Mouse (Mus musculus): Measurements from ENCODE around the gene Rap1a.
A peak's percentile ranks its signal among the peaks of the same experiment; 100 is the strongest.
"Not testable (repeated sequence)": the region's sequence is repeated elsewhere in the genome, so short reads cannot be mapped to it uniquely, and the experiment has no call there.

Gene Rap1a

DNA sequence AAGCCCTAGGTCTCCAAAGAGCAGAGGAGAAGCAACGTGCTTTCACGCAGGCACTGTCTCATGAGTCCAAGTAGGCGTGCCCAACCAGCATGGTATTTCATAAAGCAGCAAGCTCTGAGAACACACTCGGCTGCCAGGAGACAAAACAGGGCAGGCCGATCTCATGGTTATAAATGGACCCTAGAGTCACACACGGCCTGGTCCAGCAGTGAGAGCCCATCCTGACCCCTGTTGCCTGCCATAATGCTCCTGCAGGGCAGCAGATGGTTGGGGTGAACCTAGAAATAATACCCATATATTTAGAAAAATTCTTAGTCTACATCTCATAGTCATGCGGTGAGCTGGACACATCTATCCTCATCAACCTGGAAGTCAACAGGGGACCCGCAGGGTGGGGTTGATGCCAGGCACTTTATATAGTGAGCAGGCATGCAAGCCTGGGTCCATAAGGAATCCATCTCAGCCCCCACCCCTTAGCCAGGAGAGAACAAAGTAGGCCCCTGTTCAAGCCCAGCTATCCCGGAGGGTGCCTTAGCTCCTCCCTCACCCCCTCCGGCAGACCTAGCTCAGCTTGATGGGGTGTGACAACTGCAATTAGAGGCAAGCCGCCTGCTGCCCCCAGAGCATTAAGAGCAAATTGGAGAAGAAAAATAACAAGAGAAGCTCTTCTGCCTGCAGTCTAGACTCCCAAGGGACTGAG, 83.1 kb downstream of the Rap1a start:
- no peak for DNase-seq (ENCODE audit: extremely low read depth, insufficient read length, low spot score)

DNA sequence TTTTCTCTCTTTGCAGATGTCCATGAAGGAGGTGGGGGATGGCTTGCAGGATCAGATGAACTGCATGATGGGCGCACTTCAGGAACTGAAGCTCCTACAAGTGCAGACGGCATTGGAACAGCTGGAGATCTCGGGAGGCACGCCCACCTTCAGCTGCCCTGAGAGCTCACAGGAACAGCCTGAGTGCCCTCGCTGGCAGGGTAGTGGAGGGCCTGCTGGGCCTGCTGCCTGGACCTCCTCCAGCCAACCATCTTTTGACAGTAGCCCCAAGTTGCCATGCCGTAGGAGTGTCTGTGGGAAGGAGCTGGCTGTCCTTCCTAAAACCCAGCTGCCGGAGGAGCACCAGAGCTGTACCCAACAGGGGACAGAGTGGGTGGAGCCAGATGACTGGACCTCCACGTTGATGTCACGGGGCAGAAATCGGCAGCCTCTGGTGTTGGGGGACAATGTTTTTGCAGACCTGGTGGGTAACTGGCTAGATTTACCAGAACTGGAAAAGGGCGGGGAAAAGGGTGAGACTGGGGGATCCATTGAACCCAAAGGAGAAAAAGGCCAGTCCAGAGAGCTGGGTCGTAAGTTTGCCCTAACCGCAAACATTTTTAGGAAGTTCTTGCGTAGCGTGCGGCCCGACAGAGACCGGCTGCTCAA, 84.7 kb downstream of the Rap1a start:
- no peak for DNase-seq (ENCODE audit: extremely low read depth, insufficient read length, low spot score)

DNA sequence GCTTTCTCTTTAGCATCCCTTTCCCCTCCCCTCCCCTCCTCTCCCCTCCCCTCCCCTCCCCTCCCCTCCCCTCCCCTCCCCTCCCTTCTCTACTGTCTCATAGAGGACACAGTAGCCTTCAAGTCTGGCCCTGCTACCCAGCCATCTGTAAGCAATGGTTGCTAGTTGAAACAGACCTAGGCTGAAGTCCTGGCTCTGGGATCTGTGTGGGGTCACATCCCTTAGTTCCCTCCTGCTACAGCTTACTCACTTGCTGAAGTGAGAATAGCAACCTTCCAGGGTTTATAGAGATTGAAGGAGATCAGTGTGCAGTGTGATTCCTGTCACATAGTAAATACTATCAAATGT, 86.3 kb downstream of the Rap1a start:
- no peak for DNase-seq (ENCODE audit: extremely low read depth, insufficient read length, low spot score)

DNA sequence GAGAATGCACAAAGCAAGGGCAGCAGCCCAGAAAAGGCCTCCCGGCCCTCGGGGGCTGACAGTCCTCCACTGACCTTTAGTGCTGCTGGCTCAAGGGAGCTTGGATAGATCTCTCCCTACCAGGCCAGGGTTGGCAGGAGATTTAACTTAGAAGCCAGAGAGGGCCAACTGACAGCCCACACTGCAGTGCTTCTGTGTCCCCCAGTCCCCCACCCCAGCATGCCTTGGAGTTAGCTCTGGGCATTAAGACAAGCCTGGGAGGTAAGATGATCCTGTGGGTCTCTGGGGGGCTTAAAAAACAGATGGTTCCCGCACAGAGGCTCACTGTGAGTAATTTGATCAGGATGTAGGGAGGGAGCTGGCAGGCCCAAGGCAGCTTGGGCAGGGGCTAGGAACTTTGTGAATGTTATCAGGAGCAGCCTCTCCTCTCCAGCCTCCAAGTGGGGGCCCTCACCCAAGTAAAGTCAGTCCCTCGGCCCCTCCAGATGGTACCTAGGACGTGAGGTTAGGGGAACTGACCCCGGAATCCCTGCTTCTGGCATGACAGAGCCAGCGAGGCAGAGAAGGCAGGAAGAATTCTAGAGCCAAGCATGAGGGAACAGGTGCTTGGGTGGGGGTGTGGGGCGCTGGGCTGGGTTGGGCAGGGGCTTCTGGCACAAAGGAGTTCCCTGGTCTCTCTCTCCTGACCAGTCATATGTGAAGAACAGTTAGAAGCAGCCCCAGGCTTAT, 86.9 kb downstream of the Rap1a start:
- DNase-seq (ENCODE audit: extremely low read depth, insufficient read length, low spot score) = no peak

DNA sequence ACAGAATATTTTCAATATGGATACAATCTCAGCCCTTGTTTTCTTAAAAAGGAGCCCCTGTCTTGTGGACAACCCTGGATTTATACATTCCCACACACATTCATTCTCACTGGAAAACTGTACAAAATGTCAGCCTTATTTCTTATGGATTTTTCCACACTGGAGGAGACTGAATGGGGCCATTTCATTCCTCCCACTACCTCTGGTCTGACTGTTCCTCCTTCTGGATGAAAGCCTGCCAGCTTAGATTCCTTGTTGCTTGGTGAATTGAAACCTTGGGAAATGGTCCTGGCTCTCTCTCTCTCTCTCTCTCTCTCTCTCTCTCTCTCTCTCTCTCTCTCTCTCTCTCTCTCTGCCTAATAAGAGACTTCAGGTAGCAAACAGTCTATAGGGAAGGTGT, 88.3 kb downstream of the Rap1a start:
- DNase-seq (ENCODE audit: extremely low read depth, insufficient read length, low spot score) = no peak

DNA sequence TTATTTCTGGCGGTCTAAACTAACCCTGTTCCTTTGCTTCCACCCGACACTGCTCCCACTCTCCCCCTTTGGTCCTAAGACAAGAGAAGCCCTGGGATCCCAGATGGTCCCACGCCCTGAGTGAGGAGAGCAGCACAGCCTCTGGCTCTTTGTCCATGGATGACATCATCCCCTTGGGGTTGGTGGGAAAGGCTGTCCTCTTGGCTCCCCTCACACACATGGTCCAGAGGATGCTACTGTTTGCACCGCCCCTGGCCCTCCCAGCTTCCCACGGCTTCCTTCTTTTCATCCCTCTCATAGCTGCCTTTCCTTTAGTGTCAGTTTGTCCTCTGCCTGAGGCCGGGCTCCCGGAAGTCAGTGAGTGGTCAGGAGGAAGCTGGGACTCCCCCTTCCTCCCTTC, 89.4 kb downstream of the Rap1a start:
- no peak for DNase-seq (ENCODE audit: extremely low read depth, insufficient read length, low spot score)

DNA sequence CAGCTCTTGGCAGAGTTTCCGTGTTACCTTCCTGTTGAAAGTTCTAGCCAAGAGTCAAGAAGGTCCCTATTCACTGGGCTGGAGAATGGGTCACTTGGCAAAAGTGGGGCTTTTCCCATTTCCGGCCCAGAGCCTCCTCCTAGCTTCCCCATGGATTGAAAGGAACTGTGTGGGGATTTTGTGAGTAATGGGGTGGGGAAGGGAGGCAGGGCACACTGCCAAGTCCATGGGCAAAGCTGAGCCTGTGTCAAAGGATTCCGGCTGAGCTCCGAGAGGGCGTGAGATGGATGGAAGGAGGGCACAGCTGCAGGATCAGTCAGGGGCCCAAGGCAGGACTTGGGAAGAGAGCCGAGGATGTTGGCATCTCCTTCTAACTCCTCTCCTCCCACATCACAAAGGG, 90.9 kb downstream of the Rap1a start:
- no peak for DNase-seq (ENCODE audit: extremely low read depth, insufficient read length, low spot score)

DNA sequence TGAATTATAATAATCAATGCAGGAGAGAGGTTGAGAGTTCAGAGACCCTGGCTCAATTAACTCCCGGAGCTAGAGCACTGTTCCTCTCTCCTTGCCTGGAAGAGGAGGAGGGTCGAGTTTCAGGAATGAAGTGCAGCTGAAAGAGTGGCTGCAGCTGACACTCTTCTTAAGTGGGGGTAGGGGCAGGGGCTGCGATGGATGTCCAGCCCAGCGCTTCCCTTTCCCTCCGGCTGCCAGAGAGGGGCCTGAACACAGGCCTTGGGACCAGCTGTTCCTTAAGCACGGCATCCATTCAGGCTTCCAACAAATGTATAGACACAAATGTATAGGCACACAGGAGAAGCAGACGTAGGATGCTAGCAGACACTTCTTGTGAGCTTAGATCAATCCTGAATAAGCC, 93.5 kb downstream of the Rap1a start:
- DNase-seq (ENCODE audit: extremely low read depth, insufficient read length, low spot score) = no peak

DNA sequence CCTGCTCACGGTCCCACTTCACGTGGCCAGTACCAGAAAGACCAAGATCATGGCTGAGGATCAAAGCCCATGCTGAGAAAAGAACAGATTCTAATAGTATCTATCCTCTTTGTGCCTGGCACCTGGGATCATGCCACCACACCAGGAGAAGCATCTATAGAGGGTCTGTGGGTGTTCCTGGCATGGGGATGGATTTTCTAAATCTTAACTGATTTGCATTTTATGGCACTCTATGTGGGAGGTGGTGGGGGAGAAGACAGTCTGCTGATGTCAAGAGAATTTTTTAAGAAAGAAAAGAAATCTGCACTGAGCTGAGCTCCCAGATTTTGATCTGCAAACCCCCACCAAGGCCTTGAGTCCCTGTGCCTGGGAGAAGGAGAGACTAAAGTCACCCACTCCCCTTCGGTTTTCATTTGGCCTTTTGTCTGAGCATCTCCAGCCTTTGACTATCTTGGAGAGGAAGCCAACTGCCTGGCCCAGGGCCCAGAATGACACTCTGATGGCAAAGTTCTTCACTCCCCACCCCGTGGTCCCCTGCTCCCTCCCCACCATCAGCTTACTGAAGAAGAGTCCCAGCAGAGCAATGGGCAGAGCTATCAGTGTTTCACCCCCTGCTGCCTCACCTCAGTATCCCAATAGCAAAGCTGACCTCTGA, 94.6 kb downstream of the Rap1a start:
- no peak for DNase-seq (ENCODE audit: extremely low read depth, insufficient read length, low spot score)

DNA sequence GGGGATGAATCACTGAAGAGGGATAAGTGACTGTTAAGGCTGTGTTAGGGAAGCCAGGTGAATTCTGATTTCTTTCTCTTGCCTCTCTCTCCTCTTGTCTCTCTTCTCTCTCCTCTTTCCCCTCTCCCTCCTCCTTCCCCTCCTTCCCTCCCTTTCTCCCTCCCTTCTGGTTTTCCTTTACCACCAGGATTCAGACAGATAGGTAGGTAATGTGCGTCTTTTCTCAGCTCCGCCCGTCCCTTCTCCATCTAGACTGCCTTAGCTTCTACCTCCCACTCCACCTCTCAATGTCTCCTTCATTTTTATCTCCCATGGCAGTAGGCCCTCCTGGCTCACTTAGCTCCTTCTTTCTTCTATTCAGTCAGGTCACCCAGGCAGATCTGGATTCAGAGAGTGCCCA, 95.6 kb downstream of the Rap1a start:
- DNase-seq (ENCODE audit: extremely low read depth, insufficient read length, low spot score) = no peak

DNA sequence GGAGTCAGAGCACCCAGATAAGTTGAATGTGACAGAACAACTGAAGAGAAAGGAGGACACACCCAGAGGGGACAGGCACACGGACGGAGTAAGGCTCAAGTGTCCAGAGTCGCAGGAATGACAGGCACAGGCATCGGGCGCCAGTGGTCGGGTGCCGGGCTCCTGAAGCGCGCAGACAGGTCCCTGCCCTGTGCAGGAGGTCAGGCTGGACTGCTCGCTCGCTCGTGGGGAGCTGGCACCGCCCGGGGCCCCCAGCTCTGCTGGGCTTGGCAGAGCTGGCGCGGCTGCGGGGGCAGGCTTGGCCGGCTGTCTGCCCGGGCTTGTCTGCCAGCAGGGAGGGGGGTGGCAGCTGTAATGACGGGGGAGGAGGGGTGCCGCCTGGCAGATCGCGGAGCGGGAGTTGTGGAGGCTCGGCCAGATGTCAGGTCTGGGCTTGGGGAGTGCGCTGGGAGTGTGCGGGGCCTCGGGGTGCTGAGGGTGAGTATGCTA, 96.0 kb downstream of the Rap1a start:
- peak; percentile 81 for DNase-seq (ENCODE audit: extremely low read depth, insufficient read length, low spot score)

DNA sequence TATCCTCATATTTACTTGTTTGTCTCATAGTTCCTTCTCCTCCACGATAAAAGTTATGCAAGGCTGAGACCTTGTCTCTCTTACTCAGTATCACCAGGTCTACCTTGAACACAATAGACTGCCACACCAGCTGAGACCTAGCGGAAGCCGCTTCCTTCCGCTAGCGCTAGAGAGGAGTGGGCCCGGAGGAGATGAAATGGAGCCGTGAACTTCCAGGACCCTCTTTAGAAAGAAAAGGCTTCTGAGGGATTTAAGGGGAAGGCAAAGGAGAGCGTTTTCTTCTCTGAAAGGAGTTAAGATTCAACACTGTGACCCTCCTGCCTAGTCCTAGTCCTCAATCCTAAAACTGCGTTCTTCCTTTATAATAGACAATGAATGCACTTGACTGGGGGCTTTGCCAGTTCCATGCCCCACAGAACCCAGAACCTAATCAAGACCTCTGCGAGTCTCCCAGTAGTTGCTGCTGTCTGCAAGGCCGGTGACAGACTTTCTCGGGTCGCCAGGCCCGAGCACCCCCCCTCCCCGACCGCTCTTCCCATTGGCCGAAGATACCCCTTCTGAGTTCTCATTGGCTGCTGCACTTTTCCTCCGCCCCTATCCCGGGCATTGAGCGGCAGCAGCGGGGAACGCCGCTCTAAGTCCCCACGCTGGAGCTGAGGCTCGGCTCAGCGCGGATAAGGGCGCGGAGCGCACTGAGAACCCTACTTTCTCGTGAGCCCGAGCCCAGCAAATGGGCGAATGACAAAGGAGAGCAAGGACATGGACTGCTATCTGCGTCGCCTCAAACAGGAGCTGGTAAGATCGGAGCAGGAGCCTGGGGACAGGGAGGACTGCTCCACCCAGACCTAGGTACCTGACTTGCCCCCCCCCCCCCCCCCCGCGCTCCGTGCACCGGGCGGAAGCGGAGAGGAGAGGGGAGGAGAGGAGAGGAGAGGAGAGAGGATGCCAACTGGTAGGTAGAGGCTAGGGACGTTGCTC, 96.8 kb downstream of the Rap1a start, which contains the start of gene Inka2:
Gene Inka2 (plus strand): TSS at position 569 of the 978 bp plus-strand sequence.
- peak; percentile 94 for DNase-seq (ENCODE audit: extremely low read depth, insufficient read length, low spot score)

DNA sequence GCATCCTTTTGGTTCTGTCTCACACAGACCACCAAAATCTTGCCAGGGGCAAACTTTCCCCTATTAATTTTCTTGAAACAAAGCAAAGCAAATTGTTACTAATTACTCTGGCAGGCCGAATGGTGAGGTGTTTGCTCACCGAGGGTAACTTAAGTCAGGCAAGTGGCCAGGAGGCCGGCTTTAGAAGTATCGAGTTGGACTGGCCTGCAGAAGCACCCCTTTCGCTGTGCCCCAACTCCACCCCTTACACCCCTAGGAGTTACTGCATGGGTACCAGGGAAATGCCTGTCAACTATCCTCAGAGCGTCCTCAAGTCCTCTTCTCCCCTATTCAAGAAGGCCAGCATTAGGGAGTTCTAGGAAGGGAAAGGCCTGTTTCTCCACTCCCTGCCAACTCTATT, 97.6 kb downstream of the Rap1a start:
- no peak for DNase-seq (ENCODE audit: extremely low read depth, insufficient read length, low spot score)

DNA sequence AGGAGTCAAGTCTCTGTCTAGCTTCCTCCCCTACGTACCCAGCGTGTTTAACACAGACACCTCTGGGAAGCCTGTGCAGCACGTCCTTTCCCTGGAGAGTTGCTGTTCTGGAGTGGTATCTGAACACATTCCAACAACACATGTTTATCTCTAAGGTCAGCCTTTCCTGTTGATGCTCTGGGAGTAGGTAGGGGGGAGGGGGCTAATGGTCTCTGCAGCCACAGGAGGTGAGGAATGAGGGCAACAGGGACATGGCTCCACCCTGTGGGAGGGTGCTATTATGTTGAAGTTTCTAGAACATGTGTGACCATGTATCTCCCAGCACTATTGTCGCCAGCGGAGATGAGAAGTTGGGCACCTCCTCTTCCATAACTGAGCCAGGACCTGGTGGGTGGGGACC, 99.7 kb downstream of the Rap1a start:
- no peak for DNase-seq (ENCODE audit: extremely low read depth, insufficient read length, low spot score)

DNA sequence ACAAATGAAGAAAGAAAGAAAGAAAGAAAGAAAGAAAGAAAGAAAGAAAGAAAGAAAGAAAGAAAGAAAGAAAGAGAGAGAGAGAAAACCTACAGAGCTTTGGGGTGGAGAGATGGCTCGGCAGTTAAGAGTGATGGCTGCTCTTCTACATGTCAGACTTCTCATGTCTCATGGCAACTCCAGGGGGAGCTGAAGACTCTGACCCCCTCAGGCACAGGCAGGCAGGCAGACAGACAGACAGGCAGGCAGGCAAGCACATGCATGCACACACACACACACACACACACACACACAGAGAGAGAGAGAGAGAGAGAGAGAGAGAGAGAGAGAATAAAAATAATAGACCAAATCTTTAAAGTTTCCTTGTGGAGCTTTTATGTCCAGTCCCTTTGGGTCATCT, 100.3 kb downstream of the Rap1a start:
- not testable (repeated sequence) for DNase-seq (ENCODE audit: extremely low read depth, insufficient read length, low spot score)

DNA sequence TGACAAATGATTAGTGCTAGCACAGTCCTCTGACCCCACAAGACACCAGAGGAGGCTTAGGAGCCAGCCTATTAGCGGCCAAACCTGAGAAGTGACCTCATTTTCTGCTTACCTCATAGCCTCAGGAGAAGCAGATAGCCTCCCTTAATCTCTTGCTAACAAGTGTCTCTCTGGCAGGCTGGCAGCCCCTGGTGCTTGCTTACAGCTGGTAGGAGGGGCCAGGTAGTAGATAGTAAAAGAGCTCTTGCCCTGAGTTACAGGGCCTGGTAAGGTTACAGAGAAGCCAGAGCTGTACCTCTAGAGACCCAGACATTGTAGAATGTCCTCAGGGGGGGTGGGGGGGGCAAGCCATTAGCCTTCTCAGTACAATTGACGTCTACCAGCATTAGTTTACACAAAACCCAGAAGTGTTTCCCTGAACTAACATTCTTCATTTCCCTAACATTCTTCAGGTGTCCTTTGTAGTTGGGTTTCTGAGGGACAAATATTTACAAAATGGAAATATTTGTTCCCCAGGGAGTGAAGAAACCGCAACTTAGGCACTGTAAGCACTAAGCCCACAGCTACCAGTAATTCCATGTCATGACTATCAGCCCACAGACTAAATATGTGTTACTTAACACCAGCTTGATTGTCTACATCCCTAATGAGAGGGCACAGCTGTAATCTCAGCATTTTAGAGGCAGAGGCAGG, 101.7 kb downstream of the Rap1a start:
- DNase-seq (ENCODE audit: extremely low read depth, insufficient read length, low spot score) = no peak

DNA sequence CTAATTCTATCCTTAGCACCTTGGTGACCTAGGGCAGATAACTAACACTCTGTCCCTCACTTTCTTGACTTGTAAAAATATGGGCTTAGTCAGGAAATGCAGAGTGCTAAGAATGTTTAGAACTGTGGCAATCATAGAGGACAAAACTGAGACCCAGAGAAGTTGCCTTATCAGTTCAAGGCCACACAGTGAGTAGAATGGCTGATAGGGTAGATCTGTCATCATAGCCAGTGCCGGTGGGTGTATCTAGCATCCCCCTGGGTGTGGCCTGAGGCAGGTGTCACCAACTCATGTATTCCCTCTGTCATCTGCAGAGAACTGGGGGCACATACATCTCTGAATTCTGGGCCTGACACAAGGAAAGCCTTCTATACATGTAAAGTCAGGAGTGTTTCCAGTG, 102.8 kb downstream of the Rap1a start:
- no peak for DNase-seq (ENCODE audit: extremely low read depth, insufficient read length, low spot score)

DNA sequence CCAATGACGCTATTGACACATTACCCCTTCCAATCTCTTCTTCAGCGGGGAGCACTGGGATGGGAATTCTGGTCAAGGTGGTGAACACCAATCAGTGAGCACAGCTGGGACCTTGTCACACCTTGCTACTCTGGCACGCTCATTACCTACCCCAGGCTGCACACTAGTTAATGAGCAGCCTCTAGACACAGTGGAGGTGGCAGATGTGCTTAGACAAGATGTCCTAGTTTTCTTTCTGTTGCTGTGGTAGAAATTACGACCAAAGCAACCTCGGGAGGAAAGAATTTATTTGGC, 104.0 kb downstream of the Rap1a start:
- DNase-seq (ENCODE audit: extremely low read depth, insufficient read length, low spot score) = no peak

DNA sequence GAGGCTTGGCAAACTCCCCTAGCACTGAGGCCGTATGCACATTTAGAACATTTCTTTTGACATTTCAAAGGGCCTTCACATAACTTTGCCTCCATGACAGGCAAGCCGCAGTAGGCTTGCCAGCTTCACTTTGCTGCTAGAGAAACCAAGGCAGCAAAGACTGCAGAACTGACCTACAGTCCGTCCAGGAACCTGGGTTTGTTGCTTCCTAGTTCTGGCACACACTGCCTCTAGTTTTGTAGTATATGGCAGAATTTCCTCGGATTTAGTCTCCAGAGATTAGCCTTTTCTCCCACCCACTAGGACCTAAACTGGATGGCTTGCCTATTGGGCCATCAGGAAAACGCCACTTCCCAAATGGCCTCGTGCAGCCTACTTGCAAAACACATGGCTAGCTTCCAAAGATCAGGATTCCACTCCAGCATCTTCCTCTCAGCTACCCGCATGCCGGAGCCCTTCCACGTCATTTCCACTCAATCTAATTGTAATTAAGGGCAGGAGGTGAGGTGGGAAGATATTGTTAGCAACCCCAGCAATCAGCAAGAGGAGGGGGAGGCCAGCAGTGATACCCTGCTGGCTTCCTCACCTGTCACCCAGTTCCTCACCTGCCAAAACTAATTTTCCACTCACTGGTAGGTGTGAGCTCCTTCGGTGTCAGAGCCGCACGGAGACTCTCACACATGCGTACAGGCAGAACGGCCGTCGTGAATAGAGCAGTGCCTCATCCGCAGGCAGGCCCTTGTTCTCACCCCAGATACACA, 104.6 kb downstream of the Rap1a start:
- no peak for DNase-seq (ENCODE audit: extremely low read depth, insufficient read length, low spot score)
